Mouse (Mus musculus) lung, postnatal 0 days (tissue): ENCODE results near the gene Tas2r143.

Source experiments
- CTCF ChIP-seq: IDR thresholded peaks from 2 replicates; pipeline ENCODE4 v1.5.1; 2016; ENCODE audit warnings: antibody characterized with exemption, mild to moderate bottlenecking
- EP300 ChIP-seq: IDR thresholded peaks from 2 replicates; pipeline ENCODE4 v1.6.1; 2016; ENCODE audit warnings: antibody characterized with exemption, mild to moderate bottlenecking, control low read depth

DNA sequence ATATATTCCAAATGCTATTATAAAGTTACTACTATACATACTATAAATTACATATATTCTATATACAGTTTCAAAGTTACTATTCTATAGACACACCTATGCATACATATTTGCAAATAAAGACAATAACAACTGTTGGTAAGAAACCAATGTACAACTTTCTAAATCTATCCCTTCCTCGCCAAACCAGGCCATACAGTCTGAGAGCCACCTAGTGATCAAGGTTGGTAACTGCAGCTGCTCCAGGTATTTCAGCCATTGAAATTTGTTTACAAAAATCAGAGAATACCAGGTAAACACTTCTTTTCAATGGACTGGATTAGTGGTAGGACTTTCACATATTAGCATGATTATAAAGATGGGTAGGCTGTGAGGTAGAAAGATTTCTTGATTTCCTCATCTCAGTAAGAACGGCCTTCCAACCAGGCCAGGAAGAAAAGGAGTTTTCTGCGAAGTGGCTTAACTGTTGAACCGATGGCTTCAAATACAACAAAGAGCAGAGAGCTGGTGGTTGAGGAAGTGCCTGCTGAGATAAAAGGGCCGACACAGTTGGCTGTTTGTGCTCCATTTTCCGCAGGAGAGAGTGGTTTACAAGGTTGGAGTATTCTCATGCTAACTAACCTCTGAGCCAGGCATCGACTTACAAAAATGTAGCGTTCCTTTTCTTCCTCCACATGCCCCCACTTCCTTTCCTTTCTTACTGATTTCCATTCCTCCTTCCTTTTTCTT lies 19.5 kb upstream of the Tas2r143 start:
- TF ChIP-seq CTCF (peak; percentile 88), EP300 (no peak)
